Mouse (Mus musculus) heart, postnatal 10 days (tissue): ENCODE results near the gene Commd7. TPM values are rescaled to one million over a fixed set of nuclear protein-coding genes. Genes with fewer than 3 reads are reported as not detected.

Source experiments
- DNase-seq, 2 experiments: peaks; one replicate each; pipeline ENCODE4 v3.0.0; 2021
- intact Hi-C: fragments of 180-260 bp; cut with DNase I; formaldehyde crosslinking; loops from one replicate; pipeline ENCODE4 v1.15.1; 2025
- total RNA-seq, 2 experiments: library from RNA; stranded (reverse); gene quantifications; 2 replicates each; pipeline ENCODE4 v1.2.3; 2021

Gene Commd7
- total RNA-seq, 2 experiments from 2014 or later: 20.1 to 24.2 TPM

DNA sequence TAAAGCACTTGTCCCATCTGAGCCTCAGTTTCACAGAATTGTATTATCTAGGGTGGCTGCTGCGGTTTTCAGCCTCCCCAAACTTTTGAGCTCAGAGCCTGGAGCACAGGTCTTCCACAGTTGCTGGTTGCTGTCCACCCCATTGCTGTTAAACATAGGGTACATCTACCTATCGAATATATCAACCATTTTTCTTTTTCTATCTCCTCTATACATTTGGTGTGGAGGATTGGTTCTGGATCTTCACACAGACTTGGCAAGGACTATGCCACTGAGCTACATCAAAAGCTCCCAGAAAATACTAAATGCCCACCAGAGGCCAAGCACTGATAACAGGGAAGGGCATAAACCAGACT is 268 bp upstream of the Commd7 start:
- no peak for DNase-seq
- intact Hi-C loops: loop anchor here (2.0 kb wide), 1 partner anchor 16 kb away; the partner anchor contains the start of gene Dnmt3b

DNA sequence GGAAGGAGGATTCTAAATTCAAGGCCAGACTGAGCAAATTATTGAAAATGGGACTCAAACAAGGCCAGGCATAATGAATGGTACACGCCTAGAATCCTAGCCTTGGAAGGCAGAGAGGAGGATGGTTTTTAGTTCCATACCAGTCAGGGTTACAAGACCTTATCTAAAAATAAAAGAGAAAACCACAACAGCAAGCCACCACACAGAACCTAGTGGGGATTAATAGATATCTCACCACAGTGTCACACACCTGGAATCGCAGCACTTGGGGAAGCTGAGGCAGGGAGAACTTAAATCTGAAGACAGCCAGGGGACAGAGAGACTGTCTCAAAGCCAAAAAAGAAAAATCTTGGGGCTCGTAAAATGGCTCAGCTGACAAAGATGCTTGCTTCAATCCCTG is 1.6 kb downstream of the Commd7 start:
- DNase-seq: no peak
- intact Hi-C loops: no loop called here

DNA sequence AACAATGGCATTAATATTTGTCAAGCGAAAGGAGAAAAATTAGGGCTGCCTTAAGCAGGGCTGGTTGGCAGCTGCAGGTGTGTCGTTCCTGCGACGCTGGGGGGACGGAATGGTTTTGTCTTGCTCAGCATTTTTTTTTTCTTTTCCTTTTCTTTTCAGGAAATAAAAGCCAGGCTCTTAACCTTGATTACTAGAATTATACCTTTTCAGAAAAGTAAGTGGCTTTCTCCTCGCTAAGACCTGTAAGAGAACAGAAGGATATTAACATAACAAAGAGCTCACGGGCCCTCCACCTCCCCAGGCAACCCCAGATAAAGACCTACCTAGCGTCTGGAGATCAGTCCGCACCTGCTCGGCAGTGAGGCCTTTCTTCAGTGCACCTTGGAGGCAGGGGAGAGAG is 10.1 kb downstream of the Commd7 start:
- intact Hi-C loops: no loop called here
- DNase-seq: no peak

DNA sequence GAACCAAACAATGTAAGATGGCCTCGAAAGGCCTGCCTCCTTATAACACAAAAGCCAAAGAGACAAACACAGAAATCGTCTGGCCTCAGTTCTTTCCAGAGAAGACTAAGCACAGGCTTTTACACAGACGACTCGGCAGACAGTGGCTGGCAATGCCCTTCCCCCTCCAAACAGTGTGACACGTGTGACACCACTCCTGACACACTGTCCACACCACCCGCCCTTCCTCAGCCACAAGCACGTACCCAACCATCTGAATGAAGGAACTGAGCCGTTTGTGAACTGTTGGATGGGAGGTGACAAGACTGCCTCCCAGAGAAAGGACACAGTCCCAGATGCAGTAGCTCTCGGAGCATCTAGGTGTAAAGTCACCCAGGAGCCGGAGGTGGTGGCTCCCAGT is 13.7 kb downstream of the Commd7 start:
- no peak for DNase-seq
- intact Hi-C loops: no loop called here

DNA sequence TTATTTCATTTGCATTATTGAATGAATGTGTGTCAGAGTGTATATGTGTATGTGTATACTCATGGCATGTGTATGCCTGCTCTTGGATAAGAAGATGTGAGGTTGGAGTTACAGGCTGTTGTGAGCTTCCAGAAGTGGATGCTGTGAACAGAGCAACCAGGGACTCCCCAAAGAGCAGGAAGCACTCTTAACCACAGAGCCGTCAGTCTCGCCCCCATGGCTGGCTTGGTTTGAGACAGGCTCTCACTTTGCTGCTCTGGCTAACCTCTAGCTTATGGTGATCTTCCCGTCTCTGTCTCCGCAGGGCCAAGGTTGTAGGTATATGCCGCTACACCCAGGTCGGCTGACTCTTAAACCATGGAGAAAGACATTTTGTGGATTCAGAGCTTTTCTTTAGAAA is 14.1 kb downstream of the Commd7 start:
- intact Hi-C loops: no loop called here
- DNase-seq: no peak

DNA sequence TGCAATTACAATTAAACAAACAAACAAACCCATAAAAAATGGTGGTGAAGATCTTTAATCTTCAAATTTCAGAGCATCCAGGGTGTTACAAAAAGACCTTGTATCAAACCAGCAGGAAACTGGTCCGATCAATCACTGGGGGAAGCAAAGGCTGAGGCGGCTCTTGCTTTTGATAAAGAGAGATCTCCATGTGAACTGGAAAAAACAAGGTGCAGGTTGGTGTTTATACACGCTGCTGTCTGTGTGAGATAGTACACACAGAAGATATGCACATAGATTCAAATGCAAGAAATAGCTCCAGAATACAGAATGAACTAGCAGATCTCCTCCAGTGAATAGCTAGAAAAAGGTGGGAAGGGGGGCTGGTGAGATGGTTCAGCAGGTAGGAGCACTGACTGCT is 15.7 kb downstream of the Commd7 start:
- DNase-seq: no peak
- intact Hi-C loops: no loop called here

DNA sequence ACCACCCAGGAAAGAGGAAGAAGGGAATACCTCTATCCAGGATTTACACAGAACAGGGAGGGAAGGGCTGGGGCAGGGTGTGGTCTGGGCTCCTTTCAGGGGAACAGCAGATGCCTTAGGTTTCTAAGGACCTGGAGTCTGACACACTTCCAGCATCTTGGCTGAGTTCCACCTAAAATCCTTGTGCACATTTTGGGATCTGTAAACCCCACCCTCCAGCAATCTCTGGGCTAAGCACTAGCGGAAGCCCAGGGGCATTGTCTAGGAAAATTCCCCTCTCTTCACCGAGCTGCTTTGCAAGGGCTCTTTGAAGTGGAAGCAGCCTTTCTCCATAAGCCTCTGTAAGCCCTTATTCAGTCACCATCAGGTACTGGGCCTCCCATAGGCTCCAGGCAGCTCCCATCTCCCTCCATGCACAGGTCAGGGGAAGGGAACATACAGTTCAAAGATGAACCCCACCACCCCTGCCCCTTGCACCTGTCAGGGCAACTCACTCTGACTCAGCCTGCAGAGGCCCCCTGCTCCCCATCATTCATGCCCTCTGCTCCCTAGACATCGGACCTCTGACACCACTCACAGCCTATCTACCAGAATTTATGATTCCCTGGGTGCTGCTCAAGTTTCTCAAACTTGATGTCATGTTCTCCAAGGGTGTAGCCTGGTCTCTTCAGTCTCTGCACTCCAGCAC is 19.8 kb downstream of the Commd7 start:
- intact Hi-C loops: no loop called here
- DNase-seq: peak; percentile 40 to 43

DNA sequence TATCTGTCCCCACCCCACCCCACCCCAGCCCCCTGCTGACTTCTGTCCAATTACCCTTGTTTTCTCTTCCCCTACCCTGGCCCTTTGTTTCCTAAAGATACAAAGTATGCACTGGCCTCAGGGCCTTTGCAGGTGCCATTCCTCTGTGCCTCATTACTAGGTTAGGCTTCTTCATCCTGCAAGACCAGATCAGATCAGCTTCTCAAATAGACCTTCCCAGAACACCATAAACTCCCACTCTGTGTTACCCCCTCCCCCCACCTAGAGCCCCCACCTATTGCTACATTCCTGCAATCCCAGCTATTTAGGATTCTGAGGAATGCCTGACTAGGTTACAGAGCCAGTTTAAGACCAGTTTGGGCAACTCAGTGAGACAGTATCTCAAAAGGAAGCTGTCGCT is 20.8 kb downstream of the Commd7 start:
- intact Hi-C loops: no loop called here
- no peak for DNase-seq

DNA sequence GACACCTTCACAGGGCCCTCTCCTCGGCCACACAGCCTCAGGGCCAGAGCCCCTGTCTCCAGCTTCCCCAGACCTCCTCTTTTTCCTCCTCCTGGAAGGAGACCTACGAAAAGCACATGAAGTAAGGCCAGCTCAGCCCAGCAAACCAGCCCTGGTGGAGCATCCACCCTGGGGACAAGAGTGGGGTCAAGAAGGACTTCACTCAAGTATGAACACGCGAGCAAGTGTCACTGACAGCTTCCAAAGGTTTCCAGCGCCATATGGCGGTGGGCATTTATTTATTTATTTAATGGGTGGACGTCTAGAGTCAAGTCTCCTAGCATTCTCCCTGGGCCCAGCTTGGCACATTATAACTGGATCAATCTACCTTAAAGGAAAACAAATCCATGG is 21.3 kb downstream of the Commd7 start:
- intact Hi-C loops: no loop called here
- no peak for DNase-seq

DNA sequence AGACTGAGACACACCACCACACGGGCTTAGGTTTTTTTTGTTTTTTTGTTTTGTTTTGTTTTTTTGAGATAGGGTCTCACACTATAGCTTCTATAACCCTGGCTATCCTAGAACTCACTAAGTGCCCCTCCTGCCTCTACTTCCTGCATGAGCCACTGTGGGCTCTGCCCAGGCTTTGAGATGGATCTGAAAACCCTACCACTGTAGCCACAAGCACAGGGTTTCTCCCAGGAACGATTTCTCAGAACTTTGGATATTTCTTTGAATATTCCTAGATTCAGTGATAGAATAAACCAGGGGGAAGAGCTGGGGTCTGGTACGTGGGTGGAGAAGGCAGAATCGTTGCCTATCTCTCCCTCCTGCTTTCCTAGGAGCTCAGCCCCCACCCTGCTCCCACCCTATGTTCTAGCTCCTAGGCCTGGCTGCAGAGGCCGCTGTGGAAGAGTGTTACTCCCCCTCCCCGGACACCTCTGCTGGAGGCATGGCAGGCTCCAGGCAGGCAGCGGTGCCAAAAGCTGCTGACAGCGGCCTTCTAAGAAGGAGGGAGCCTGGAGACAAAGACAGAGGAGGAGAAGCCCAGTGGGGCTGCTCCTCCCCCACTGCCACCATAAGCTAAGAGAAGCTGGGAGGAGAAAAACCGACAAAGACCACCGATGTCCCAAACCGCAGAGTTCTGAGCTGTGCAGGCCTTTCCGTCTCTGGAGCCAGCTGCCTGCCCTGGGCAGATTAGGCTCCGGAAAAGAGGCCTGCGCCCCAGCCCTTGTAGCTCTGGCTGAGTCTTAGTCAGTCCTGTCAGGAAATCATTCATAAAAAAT is 21.9 kb downstream of the Commd7 start:
- peak; percentile 30 to 33 for DNase-seq
- intact Hi-C loops: no loop called here

DNA sequence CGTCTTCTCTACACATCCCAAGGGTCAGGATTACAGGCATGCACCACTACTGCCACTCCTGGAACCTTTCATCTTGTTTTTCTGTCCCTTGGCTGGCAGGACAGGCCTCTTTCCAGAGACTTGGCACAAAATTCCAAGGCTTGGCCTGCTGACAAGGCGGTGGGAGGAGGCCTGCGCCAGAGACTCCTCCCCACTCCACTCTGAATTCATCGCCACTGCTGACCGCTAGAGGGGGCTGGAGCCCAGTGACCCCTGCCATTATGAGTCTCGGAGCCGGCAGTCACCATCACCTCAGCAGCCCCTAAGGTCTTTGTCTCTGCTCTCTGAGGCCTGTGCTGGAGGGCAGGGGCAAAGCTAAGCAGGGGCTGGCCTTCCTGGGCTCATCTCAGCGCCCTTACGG is 23.0 kb downstream of the Commd7 start:
- DNase-seq: peak; percentile 91 to 94
- intact Hi-C loops: no loop called here

DNA sequence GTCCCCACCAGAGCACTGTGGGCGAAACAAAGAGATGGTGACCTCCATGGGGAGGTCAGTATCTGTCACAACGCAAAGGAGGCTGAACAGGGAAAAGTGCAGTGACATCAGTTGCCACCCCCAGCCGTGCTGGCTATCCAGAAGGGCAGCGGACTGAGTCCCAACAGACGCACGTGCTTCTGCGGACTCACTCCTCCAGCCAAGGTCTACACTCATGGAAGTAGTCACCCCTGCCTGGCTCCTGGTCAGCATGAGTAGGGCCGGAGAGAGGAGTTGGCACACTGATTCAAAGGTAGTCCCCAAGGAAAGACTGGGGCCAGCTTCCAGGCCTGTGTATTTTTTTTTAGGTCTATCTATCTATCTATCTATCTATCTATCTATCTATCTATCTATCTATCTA is 23.5 kb downstream of the Commd7 start:
- intact Hi-C loops: no loop called here
- DNase-seq: peak; percentile 27 to 31

DNA sequence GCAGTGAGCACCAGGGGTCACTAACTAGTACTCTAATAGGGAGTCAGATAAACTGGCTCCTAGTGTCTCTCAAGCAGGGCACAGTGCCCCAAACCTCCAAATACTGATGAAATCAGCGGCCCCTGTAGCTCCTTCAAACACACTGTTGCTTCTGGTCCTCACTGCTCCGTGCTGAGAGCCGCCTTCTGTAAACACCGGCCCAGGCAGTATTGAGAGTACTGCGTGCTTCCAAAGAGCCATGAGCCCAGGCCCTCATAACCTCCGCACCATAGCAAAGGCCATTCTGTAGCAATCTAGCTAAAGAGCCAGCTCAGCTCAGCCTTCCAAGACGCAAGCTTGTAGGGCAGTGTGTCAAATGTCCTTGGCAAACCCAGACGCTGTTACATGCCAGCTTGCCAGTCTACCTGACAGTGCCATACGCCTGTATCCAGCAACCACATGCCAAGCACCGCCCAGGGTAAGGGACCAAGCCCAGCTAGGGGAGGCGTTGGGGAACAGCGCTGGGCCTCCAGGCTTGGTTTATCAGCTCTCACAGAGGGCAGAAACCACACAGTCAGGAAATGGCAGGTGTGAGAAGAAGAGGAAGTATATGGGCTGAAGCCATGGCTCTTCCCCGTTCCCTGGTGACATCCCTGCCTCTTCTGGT is 24.6 kb downstream of the Commd7 start:
- intact Hi-C loops: no loop called here
- DNase-seq: peak; percentile 52 to 66

DNA sequence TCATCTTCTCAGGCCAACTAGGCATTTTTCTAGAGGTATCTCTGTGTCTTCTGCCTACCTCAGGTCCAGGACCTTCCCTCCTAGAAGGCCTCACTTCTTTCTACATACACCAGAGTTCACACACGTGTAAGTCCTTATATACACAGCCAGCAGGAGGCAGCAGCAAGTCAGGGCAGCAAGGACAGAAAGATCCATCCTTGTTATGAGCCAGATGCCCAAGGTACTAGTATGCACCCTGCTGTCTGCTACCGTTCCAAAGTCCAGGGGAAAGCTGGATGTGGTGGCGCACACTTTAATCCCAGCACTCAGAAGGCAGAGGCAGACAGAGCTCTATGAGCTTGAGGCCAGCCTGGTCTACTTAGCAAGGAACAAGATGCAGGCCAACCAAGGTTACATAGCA is 26.2 kb downstream of the Commd7 start:
- no peak for DNase-seq
- intact Hi-C loops: no loop called here

DNA sequence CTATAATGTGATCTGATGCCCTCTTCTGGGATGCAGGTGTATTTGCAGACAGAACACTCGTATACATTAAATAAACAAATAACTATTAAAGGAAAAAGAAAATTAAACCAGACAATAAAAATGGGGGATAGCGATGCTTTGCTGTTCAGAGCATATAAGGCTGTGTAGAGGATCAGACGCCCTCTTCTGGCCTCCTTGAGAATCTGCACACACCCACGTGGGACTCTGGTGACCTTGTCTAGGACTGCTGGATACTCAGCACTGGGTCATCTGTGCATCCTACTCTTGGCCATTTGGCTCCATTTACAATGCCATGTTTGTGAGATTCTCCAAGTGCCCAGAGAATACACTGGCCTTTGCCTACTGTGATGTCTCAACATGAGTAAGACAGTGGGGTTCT is 28.9 kb downstream of the Commd7 start:
- DNase-seq: no peak
- intact Hi-C loops: no loop called here

DNA sequence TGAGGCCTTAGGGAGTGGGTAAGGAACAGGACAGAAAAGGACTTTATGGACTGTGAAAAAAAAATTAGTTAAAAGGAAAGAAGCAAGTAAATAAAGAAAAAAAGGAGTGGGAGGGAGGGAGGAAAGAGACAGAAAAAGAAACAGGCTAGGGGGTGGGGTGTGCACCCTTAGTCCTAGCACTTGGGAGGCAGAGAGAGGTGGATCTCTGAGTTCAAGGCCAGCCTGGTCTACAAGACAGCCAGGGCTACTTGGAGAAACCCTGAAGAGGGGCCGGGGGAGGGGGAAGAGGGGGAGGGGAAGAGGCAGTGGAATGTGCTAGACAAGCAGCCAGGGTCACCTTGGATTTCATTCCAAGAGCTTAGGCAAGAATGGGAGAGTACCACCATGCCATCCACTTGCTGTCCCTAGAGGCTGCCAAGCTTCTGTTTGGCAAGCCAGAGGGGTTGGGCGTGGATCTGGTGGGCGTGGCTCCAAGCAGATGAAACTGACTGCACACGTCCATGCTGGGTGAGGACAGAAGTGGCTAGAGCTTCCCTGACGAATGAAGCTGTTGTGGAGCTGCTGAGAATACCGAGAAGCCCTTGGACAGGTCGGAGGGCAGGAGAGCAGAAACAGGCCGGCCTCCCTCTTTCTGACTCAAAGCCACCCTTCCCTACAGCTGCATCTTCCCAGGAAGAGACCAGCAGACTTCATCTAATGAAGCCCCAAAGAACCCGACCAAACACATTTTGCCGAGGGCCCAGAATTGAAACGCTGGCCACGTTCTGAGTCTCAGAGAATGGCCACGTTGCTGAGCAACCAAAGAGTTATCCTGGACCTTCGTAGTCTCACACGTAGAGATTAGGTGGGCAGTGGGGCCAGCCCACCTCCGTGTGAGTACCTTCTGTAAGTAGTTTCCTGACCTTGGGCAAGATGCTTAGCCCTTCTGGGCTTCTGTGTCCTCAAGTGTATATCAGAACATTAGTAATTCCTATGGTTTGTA is 31.6 kb downstream of the Commd7 start:
- intact Hi-C loops: no loop called here

DNA sequence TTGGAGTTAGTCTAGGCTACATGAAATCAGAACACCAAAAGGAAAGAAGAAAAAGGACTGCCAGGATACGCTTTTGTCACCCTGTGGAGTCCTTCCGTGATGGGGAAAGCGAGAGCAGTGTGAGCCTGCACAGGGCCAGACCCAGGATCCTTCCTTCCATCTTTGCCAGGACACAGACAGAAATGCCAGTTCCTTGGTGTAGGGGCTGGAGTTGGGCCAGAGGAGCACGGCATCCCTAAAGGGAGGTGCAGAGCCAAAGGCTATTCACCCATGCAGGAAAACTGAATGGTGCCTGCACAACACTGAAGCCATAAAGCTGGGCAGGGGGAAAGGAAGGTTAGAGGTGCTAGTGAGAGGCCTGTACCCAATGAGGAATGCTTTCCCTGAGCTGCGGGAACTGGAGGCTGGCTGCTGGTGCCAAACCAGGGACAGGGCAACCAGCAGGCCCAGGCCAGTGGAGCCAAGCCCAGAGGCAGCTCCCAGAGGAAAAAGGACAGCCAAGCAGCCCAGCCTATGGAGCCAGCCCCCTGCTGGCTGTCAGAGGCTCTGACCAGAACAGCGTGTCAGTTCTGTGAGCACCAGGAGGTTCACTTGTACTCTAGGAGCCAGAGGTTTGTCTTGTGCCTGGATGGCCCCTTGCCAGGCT is 32.4 kb downstream of the Commd7 start:
- DNase-seq: peak; percentile 71
- intact Hi-C loops: no loop called here

More for the DNA sequence above, 31.6 kb downstream of the Commd7 start:
- peak; percentile 73 to 75 for DNase-seq

DNA sequence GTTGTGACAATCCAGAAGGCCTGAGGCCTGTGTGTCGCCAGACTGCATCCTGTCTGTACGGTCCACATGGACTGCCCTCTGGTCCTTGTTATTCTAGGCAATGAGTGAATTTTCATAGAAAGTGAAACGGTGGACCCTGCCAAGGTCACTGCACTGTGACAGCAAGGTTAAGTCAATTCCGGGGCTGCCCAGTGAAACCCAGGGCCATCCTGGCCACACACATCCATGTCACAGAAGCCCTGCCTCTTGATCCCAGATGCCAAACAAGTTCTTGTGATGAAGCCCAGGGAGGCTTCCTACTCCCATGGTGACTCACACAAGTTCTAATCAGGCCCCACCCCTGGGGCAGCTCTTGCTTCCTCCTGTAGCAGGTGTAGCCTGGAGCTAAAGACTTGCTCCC is 35.0 kb downstream of the Commd7 start:
- DNase-seq: no peak
- intact Hi-C loops: no loop called here

DNA sequence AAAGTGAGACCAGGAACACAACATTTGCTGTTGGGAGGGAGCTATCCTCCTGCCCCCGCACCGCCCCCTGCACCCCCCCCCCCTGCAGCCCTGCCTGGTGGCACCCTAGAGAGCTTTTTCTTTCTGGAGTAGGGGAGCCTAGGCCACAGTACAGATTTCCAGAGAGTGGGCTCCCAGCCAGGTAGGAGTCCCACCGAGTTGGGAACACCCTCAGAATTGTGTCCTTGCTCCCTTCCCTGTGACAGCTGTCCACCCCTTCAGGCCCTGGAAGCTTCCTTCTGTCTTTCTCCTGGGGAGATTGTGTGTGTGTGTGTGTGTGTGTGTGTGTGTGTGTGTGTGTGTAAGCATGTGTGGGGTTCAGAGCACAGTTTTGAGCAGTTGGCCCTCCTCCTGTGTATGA is 35.6 kb downstream of the Commd7 start:
- intact Hi-C loops: no loop called here
- no peak for DNase-seq

DNA sequence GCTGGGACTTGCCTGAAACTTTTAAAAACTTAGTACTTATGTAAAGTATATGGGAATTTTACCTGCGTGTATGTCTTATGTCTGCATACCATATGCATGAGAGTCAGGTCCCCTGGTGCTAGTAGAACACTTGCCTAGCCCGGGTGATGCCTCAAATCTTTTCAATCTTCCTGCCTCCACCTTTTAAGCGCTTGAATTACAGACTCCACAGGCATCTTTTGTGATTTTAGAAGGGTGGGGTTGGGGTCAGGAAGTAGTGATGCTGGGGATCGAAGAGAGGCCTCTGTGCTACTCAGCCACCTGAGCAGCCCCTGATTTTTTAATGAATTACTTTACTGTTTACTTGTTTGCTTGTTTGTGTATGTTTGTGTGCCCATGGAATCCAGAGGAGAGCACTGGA is 37.6 kb downstream of the Commd7 start:
- intact Hi-C loops: no loop called here
- DNase-seq: no peak
